38 mouse cellular contexts compared by ENCODE assay signal in the genomic region with DNA sequence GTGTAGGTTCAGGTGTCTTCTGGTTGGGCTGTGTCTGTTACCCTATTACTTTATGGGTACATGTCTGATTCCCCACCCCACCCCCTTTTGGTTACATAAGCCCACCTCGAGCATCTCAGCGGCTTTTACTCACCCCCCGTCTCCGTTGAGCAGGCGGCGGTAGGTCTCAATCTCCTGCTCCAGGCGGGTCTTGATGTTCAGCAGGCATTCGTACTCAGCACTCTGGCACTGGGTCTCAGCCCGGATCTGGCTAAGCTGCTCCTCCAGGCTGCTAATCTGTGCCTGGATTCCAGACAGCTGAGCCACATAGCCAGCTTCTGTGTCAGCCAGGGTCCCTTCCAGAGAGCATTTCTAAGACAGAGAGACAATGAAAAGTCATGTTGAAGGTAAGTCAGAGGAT. TPM values are rescaled to one million over a fixed set of nuclear protein-coding genes. Genes with fewer than 3 reads are reported as not detected.
DNase-seq lines count a peak whose midpoint lies in the region; ATAC-seq lines count a peak whose summit lies in the region.
"Had no signal": no experiment of that assay in that cellular context is flagged by ENCODE, and none has a peak within 500 bp of the region (broad histone marks: within the 10 kb centered on the region; RNA-seq: fewer than 3 reads in every experiment).

No protein-coding gene starts in this region.

- H3K27ac ChIP-seq in forebrain, embryonic 14.5 days (ENCODE audit: low read depth, low read length) = no peak overlapping the region
- no peak overlapping the region for H3K27ac ChIP-seq in forebrain, embryonic 13.5 days
- H3K27ac ChIP-seq: forebrain, embryonic 15.5 days; heart, embryonic 13.5 days; hindbrain, postnatal 0 days; intestine, embryonic 15.5 days; liver, embryonic 14.5 days; midbrain, embryonic 10.5 days; midbrain, embryonic 15.5 days; neural tube, embryonic 15.5 days had no signal

- no peaks in the 10 kb centered on the region for H3K9me3 ChIP-seq in forebrain, embryonic 14.5 days (replicated peaks; ENCODE audit: control insufficient read depth, low read length)
- H3K9me3 ChIP-seq in forebrain, embryonic 13.5 days (replicated peaks) = no peaks in the 10 kb centered on the region
- H3K9me3 ChIP-seq: forebrain, embryonic 15.5 days; G1E; heart, embryonic 13.5 days; intestine, embryonic 15.5 days; midbrain, embryonic 10.5 days; midbrain, embryonic 15.5 days; neural tube, embryonic 15.5 days had no signal

- no peak overlapping the region for H3K9ac ChIP-seq in forebrain, embryonic 14.5 days (ENCODE audit: low read length)
- H3K9ac ChIP-seq in forebrain, embryonic 13.5 days = no peak overlapping the region
- H3K9ac ChIP-seq: forebrain, embryonic 15.5 days; heart, embryonic 13.5 days; intestine, embryonic 15.5 days; liver, embryonic 14.5 days; lung, embryonic 14.5 days; midbrain, embryonic 15.5 days; neural tube, embryonic 15.5 days had no signal

- H3K36me3 ChIP-seq in forebrain, embryonic 14.5 days (ENCODE audit: control insufficient read depth, insufficient read depth, low read length) = no peaks in the 10 kb centered on the region
- no peaks in the 10 kb centered on the region for H3K36me3 ChIP-seq in forebrain, embryonic 13.5 days (ENCODE audit: poor library complexity, severe bottlenecking)
- H3K36me3 ChIP-seq: forebrain, embryonic 15.5 days; G1E; heart, embryonic 13.5 days; intestine, embryonic 15.5 days; midbrain, embryonic 10.5 days; midbrain, embryonic 15.5 days; neural tube, embryonic 15.5 days had no signal

- H3K4me3 ChIP-seq in forebrain, embryonic 14.5 days (ENCODE audit: low read depth, low read length) = no peak overlapping the region
- no peak overlapping the region for H3K4me3 ChIP-seq in forebrain, embryonic 13.5 days
- H3K4me3 ChIP-seq: forebrain, embryonic 15.5 days; heart, embryonic 13.5 days; intestine, embryonic 15.5 days; midbrain, embryonic 10.5 days; midbrain, embryonic 15.5 days; neural tube, embryonic 15.5 days had no signal

- peak; percentile 4 for DNase-seq in forebrain, embryonic 14.5 days (ENCODE audit: low spot score)
- DNase-seq in cerebellum, adult 11 months = peak; percentile 39
- DNase-seq in cerebellum, adult 9-10 months = peak; percentile 58
- DNase-seq in cerebellum, postnatal 36 days = peak; percentile 48 to 52
- no peak for DNase-seq in layer of hippocampus, postnatal 14 days (ENCODE audit: low spot score in 2 of 2)
- DNase-seq in gastrocnemius, adult 18-20 months (ENCODE audit: low spot score) = no peak
- DNase-seq: adrenal gland, postnatal 14 days; gastrocnemius, postnatal 10 days; heart, postnatal 14 days; kidney, adult 8-10 months; kidney, postnatal 10 days; liver; lung, embryonic 14.5 days; lung, postnatal 14 days; right cerebral cortex, postnatal 4 days; thymus, postnatal 4 days had no signal

- WGBS in forebrain, embryonic 14.5 days = 76% methylated on average over 9 of the region's 9 CpGs
- WGBS in forebrain, embryonic 13.5 days = 84% methylated on average over 9 of the region's 9 CpGs

- ATAC-seq in forebrain, embryonic 14.5 days = no peak
- ATAC-seq in forebrain, embryonic 13.5 days = no peak
- ATAC-seq: forebrain, embryonic 15.5 days; hindbrain, postnatal 0 days; intestine, embryonic 15.5 days; midbrain, embryonic 15.5 days; Patski had no signal

- no peak overlapping the region for H3K4me2 ChIP-seq in forebrain, embryonic 14.5 days (ENCODE audit: low read length)
- H3K4me2 ChIP-seq in forebrain, embryonic 13.5 days = no peak overlapping the region
- H3K4me2 ChIP-seq: forebrain, embryonic 15.5 days; heart, embryonic 13.5 days; intestine, embryonic 15.5 days; lung, embryonic 14.5 days; midbrain, embryonic 15.5 days; neural tube, embryonic 15.5 days had no signal

- no peaks in the 10 kb centered on the region for H3K4me1 ChIP-seq in forebrain, embryonic 14.5 days (ENCODE audit: control insufficient read depth, insufficient read depth, low read length)
- no peaks in the 10 kb centered on the region for H3K4me1 ChIP-seq in forebrain, embryonic 13.5 days
- H3K4me1 ChIP-seq: heart, embryonic 13.5 days; midbrain, embryonic 15.5 days; neural tube, embryonic 15.5 days had no signal

- no peaks in the 10 kb centered on the region for H3K27me3 ChIP-seq in forebrain, embryonic 14.5 days (replicated peaks; ENCODE audit: control insufficient read depth, insufficient read depth, low read length)
- H3K27me3 ChIP-seq in forebrain, embryonic 13.5 days = no peaks in the 10 kb centered on the region
- H3K27me3 ChIP-seq: forebrain, embryonic 15.5 days; intestine, embryonic 15.5 days; midbrain, embryonic 15.5 days; neural tube, embryonic 15.5 days had no signal

RNA-seq across cellular contexts. Expression of a gene that starts 3.9 kb away (rescaled TPM):
- not detected in 2 replicates for polyA plus RNA-seq in forebrain, embryonic 14.5 days (2014; fragmentation: Nextera tagmentation; extraction: Ambion mirVana)
- polyA plus RNA-seq in forebrain, embryonic 13.5 days (2015; fragmentation: Nextera tagmentation; extraction: Ambion mirVana) = not detected in 2 replicates
- not detected for total RNA-seq in layer of hippocampus, postnatal 14 days (2021)
- total RNA-seq in gastrocnemius, adult 18-20 months (2021) = not detected
- total RNA-seq: adrenal gland, postnatal 14 days; G1E; gastrocnemius, postnatal 10 days; heart, adult 8-10 months; heart, postnatal 14 days; hindbrain, postnatal 0 days; left cerebral cortex, postnatal 14 days had no signal
- polyA plus RNA-seq: forebrain, embryonic 15.5 days; frontal cortex, adult 2 months; G1E; gonadal fat pad, adult 2 months; heart, embryonic 13.5 days; hindbrain, embryonic 11.5 days; large intestine, adult 2 months; liver, embryonic 14.5 days; lung, embryonic 14.5 days; midbrain, embryonic 10.5 days; midbrain, embryonic 15.5 days; neural tube, embryonic 15.5 days; Patski had no signal

RNA-seq across cellular contexts. Expression of a gene that starts 37.2 kb away (rescaled TPM):
- 1.9 and 2.5 TPM in 2 replicates for polyA plus RNA-seq in forebrain, embryonic 14.5 days (2014; fragmentation: Nextera tagmentation; extraction: Ambion mirVana)
- polyA plus RNA-seq in forebrain, embryonic 13.5 days (2015; fragmentation: Nextera tagmentation; extraction: Ambion mirVana) = 0.97 and 1.4 TPM in 2 replicates
- total RNA-seq in layer of hippocampus, postnatal 14 days (2021) = 10 to 100 TPM; 28.4 to 32.8 TPM
- 1 to 10 TPM; 2.4 TPM for total RNA-seq in gastrocnemius, adult 18-20 months (2021)
- polyA plus RNA-seq: G1E had no signal

RNA-seq across cellular contexts. Expression of a gene that starts 41.6 kb away (rescaled TPM):
- polyA plus RNA-seq in forebrain, embryonic 14.5 days (2014; fragmentation: Nextera tagmentation; extraction: Ambion mirVana) = 0.14 TPM in 1 of 2 replicates, not detected in the other
- polyA plus RNA-seq in forebrain, embryonic 13.5 days (2015; fragmentation: Nextera tagmentation; extraction: Ambion mirVana) = not detected in 2 replicates
- total RNA-seq in layer of hippocampus, postnatal 14 days (2021) = not detected
- total RNA-seq in gastrocnemius, adult 18-20 months (2021) = under 1 TPM in 1 of 2 experiments, not detected in 1; 0.18 TPM
- total RNA-seq: adrenal gland, postnatal 14 days; G1E; heart, adult 8-10 months; heart, postnatal 14 days; left cerebral cortex, postnatal 14 days had no signal
- polyA plus RNA-seq: embryonic facial prominence, embryonic 11.5 days; G1E; gonadal fat pad, adult 2 months; heart, embryonic 13.5 days; hindbrain, embryonic 11.5 days; intestine, embryonic 15.5 days; large intestine, adult 2 months; limb, embryonic 11.5 days; liver, embryonic 14.5 days; lung, embryonic 14.5 days; midbrain, embryonic 10.5 days; Patski; stomach, embryonic 14.5 days; testis, adult 2 months had no signal

RNA-seq across cellular contexts. Expression of a gene that starts 50.3 kb away (rescaled TPM):
- polyA plus RNA-seq in forebrain, embryonic 14.5 days (2014; fragmentation: Nextera tagmentation; extraction: Ambion mirVana) = 214 and 218 TPM in 2 replicates
- polyA plus RNA-seq in forebrain, embryonic 13.5 days (2015; fragmentation: Nextera tagmentation; extraction: Ambion mirVana) = 375 and 388 TPM in 2 replicates
- 10 to 100 TPM; 75.4 to 80.2 TPM for total RNA-seq in layer of hippocampus, postnatal 14 days (2021)
- total RNA-seq in gastrocnemius, adult 18-20 months (2021) = 10 to 100 TPM; 28.0 to 33.2 TPM

RNA-seq across cellular contexts. Expression of a gene that starts 56.6 kb away (rescaled TPM):
- not detected in 2 replicates for polyA plus RNA-seq in forebrain, embryonic 14.5 days (2014; fragmentation: Nextera tagmentation; extraction: Ambion mirVana)
- polyA plus RNA-seq in forebrain, embryonic 13.5 days (2015; fragmentation: Nextera tagmentation; extraction: Ambion mirVana) = 0.09 TPM in 1 of 2 replicates, not detected in the other
- total RNA-seq in layer of hippocampus, postnatal 14 days (2021) = under 1 TPM in 1 of 2 experiments, not detected in 1; 0.14 TPM
- total RNA-seq in gastrocnemius, adult 18-20 months (2021) = not detected
- total RNA-seq: adrenal gland, postnatal 14 days; gastrocnemius, postnatal 10 days; heart, adult 8-10 months; heart, postnatal 14 days had no signal
- polyA plus RNA-seq: forebrain, embryonic 15.5 days; frontal cortex, adult 2 months; G1E; gonadal fat pad, adult 2 months; heart, embryonic 13.5 days; large intestine, adult 2 months; limb, embryonic 11.5 days; liver, embryonic 14.5 days; lung, embryonic 14.5 days; Patski; stomach, embryonic 14.5 days; thymus, postnatal 0 days had no signal

Comparison
In these comparisons a context has a peak if more than half of its experiments do, and no peak if none do; other contexts are left out.
1. DNase-seq: peak in forebrain, embryonic 14.5 days (single experiment), cerebellum, adult 11 months (single experiment), cerebellum, adult 9-10 months (single experiment) and cerebellum, postnatal 36 days (2 of 2); none in layer of hippocampus, postnatal 14 days (0 of 2) and gastrocnemius, adult 18-20 months (single experiment).
2. RNA of a gene that starts 37.2 kb away (total RNA-seq): 28.4 to 32.8 TPM in layer of hippocampus, postnatal 14 days; 2.4 TPM in gastrocnemius, adult 18-20 months; every median in the first group is over 4 times any median in the second.